Mouse (Mus musculus) forebrain, embryonic 12.5 days (tissue): Measurements from ENCODE around the gene Clpx. TPM values are rescaled to one million over a fixed set of nuclear protein-coding genes. Genes with fewer than 3 reads are reported as not detected.

Experiments
- ATAC-seq: fragments of 200-750 bp; cut with Nextera tagmentation; 2 replicates; pipeline ENCODE4 v1.8.0; 2017; ENCODE audit warnings: moderate TSS enrichment; ENCODE audit not compliant: low FRiP score
- H3K27ac ChIP-seq: fragments of 300-500 bp; sonication (generic); 2 replicates; pipeline ENCODE4 v1.5.1; 2016; ENCODE audit warnings: mild to moderate bottlenecking
- H3K27me3 ChIP-seq: fragments of 300-500 bp; sonication (generic); 2 replicates; pipeline ENCODE4 v1.6.1; 2016; ENCODE audit warnings: mild to moderate bottlenecking
- H3K36me3 ChIP-seq: fragments of 300-500 bp; sonication (generic); replicated peaks from 2 replicates; pipeline ENCODE4 v1.6.1; 2016; ENCODE audit warnings: mild to moderate bottlenecking
- H3K4me1 ChIP-seq: fragments of 300-500 bp; sonication (generic); 2 replicates; pipeline ENCODE4 v1.6.1; 2016
- H3K4me2 ChIP-seq: fragments of 300-500 bp; sonication (generic); 2 replicates; pipeline ENCODE4 v1.6.1; 2016; ENCODE audit warnings: mild to moderate bottlenecking, moderate library complexity
- H3K4me3 ChIP-seq: fragments of 300-500 bp; sonication (generic); replicated peaks from 2 replicates; pipeline ENCODE4 v1.5.1; 2016; ENCODE audit warnings: mild to moderate bottlenecking
- H3K9ac ChIP-seq: fragments of 300-500 bp; sonication (generic); 2 replicates; pipeline ENCODE4 v1.6.1; 2016; ENCODE audit warnings: mild to moderate bottlenecking
- H3K9me3 ChIP-seq: fragments of 300-500 bp; sonication (generic); 2 replicates; pipeline ENCODE4 v1.6.1; 2016
- WGBS: fragments of 180-500 bp; shearing (Covaris S2); methylation state at CpG from one replicate; pipeline ENCODE4 v1.1.7; 2016; 5-methylcytosine and 5-hydroxymethylcytosine counted together
- polyA plus RNA-seq: library from polyadenylated mRNA; unstranded; fragments of >200 nt; fragmentation: Nextera tagmentation; extraction: Ambion mirVana; gene quantifications from 2 replicates; pipeline ENCODE4 v1.2.1, GENCODE M21; 2016

Clpx gene
- polyA plus RNA-seq, 1 experiment from 2014 or later = 52.8 TPM

GRCm38 (mm10) chr9:65293580-65293972, 484 bp upstream of the Clpx start:
- Histone ChIP-seq H3K9me3 (no peaks in the 10 kb centered on the region), H3K9ac (peak overlapping the region; percentile 94), H3K36me3 (peaks cover 12% of the 10 kb centered on the region), H3K4me3 (peak overlapping the region; percentile 94), H3K27ac (peak overlapping the region; percentile 57; the same call in 1 of the 2 replicates), H3K27me3 (no peaks in the 10 kb centered on the region), H3K4me2 (peak overlapping the region; percentile 75), H3K4me1 (peaks cover 21% of the 10 kb centered on the region)
- 2% methylated on average over 9 of the region's 9 CpGs for WGBS
- peak; percentile 42; the same call in 1 of the 2 replicates for ATAC-seq

- peaks cover 21% of the 10 kb centered on the region for H3K4me1 ChIP-seq
- peak overlapping the region; percentile 75 for H3K4me2 ChIP-seq
- H3K27me3 ChIP-seq = no peaks in the 10 kb centered on the region
- peak; percentile 24; the same call in 1 of the 2 replicates for ATAC-seq
- peak overlapping the region; percentile 81; the same call in 1 of the 2 replicates for H3K27ac ChIP-seq
- peaks cover 15% of the 10 kb centered on the region for H3K36me3 ChIP-seq
- WGBS = 3% methylated on average over 28 of the region's 28 CpGs
- H3K9ac ChIP-seq = peak overlapping the region; percentile 94
- no peaks in the 10 kb centered on the region for H3K9me3 ChIP-seq
- H3K4me3 ChIP-seq = peak overlapping the region; percentile 94
Observed at GRCm38 (mm10) chr9:65294716-65295378, 787 bp downstream of the Clpx start.

GRCm38 (mm10) chr9:65297056-65297455, 3.0 kb downstream of the Clpx start:
- Histone ChIP-seq H3K4me1 (peaks cover 21% of the 10 kb centered on the region), H3K36me3 (peaks cover 31% of the 10 kb centered on the region), H3K4me3 (no peak overlapping the region), H3K9me3 (no peaks in the 10 kb centered on the region), H3K27me3 (no peaks in the 10 kb centered on the region), H3K27ac (no peak overlapping the region), H3K9ac (no peak overlapping the region), H3K4me2 (no peak overlapping the region)
- 96% methylated on average over 2 of the region's 2 CpGs for WGBS
- ATAC-seq = no peak

- peaks cover 13% of the 10 kb centered on the region for H3K4me1 ChIP-seq
- H3K4me3 ChIP-seq = no peak overlapping the region
- ATAC-seq = no peak
- H3K27me3 ChIP-seq = no peaks in the 10 kb centered on the region
- H3K36me3 ChIP-seq = peaks cover 48% of the 10 kb centered on the region
- H3K27ac ChIP-seq = no peak overlapping the region
- no peaks in the 10 kb centered on the region for H3K9me3 ChIP-seq
- 91% methylated on average over 3 of the region's 3 CpGs for WGBS
- H3K9ac ChIP-seq = no peak overlapping the region
- no peak overlapping the region for H3K4me2 ChIP-seq
Observed at GRCm38 (mm10) chr9:65298761-65299160, 4.7 kb downstream of the Clpx start.

GRCm38 (mm10) chr9:65299650-65300049, 5.6 kb downstream of the Clpx start:
- Histone ChIP-seq H3K27me3 (no peaks in the 10 kb centered on the region), H3K4me3 (no peak overlapping the region), H3K4me2 (no peak overlapping the region), H3K9me3 (no peaks in the 10 kb centered on the region), H3K9ac (no peak overlapping the region), H3K36me3 (peaks cover 50% of the 10 kb centered on the region), H3K4me1 (peaks cover 13% of the 10 kb centered on the region), H3K27ac (no peak overlapping the region)
- ATAC-seq = no peak
- WGBS = 96% methylated on average over 7 of the region's 7 CpGs

GRCm38 (mm10) chr9:65302327-65302983, 8.4 kb downstream of the Clpx start:
- no peaks in the 10 kb centered on the region for H3K27me3 ChIP-seq
- no peaks in the 10 kb centered on the region for H3K9me3 ChIP-seq
- H3K4me2 ChIP-seq = no peak overlapping the region
- no peak overlapping the region for H3K4me3 ChIP-seq
- no peak overlapping the region for H3K9ac ChIP-seq
- H3K36me3 ChIP-seq = peaks cover 55% of the 10 kb centered on the region
- ATAC-seq = no peak
- no peaks in the 10 kb centered on the region for H3K4me1 ChIP-seq
- no peak overlapping the region for H3K27ac ChIP-seq
- WGBS = 94% methylated on average over 4 of the region's 4 CpGs

- H3K4me1 ChIP-seq = no peaks in the 10 kb centered on the region
- ATAC-seq = no peak
- 97% methylated on average over 4 of the region's 4 CpGs for WGBS
- H3K9me3 ChIP-seq = no peaks in the 10 kb centered on the region
- no peak overlapping the region for H3K4me2 ChIP-seq
- H3K9ac ChIP-seq = no peak overlapping the region
- H3K36me3 ChIP-seq = peaks cover 58% of the 10 kb centered on the region
- H3K27me3 ChIP-seq = no peaks in the 10 kb centered on the region
- no peak overlapping the region for H3K4me3 ChIP-seq
- H3K27ac ChIP-seq = no peak overlapping the region
Observed at GRCm38 (mm10) chr9:65303586-65303985, 9.5 kb downstream of the Clpx start.

GRCm38 (mm10) chr9:65304300-65304699, 10.2 kb downstream of the Clpx start:
- H3K4me2 ChIP-seq = no peak overlapping the region
- no peak for ATAC-seq
- H3K4me3 ChIP-seq = no peak overlapping the region
- no peaks in the 10 kb centered on the region for H3K27me3 ChIP-seq
- H3K4me1 ChIP-seq = no peaks in the 10 kb centered on the region
- H3K9ac ChIP-seq = no peak overlapping the region
- H3K36me3 ChIP-seq = peaks cover 64% of the 10 kb centered on the region
- no peak overlapping the region for H3K27ac ChIP-seq
- 82% methylated on average over 4 of the region's 4 CpGs for WGBS
- H3K9me3 ChIP-seq = no peaks in the 10 kb centered on the region

GRCm38 (mm10) chr9:65306672-65307071, 12.6 kb downstream of the Clpx start:
- Histone ChIP-seq H3K9ac (no peak overlapping the region), H3K4me3 (no peak overlapping the region), H3K27me3 (no peaks in the 10 kb centered on the region), H3K4me1 (no peaks in the 10 kb centered on the region), H3K9me3 (no peaks in the 10 kb centered on the region), H3K27ac (no peak overlapping the region), H3K36me3 (peaks cover 57% of the 10 kb centered on the region), H3K4me2 (no peak overlapping the region)
- 98% methylated on average over 2 of the region's 2 CpGs for WGBS
- no peak for ATAC-seq

GRCm38 (mm10) chr9:65308011-65308410, 14.0 kb downstream of the Clpx start:
- WGBS = 97% methylated on average over 1 of the region's 1 CpGs
- peaks cover 54% of the 10 kb centered on the region for H3K36me3 ChIP-seq

GRCm38 (mm10) chr9:65312669-65313357, 18.8 kb downstream of the Clpx start:
- Histone ChIP-seq H3K27ac (no peak overlapping the region), H3K4me2 (no peak overlapping the region), H3K36me3 (peaks cover 56% of the 10 kb centered on the region), H3K4me3 (no peak overlapping the region), H3K9ac (no peak overlapping the region), H3K9me3 (no peaks in the 10 kb centered on the region), H3K4me1 (no peaks in the 10 kb centered on the region), H3K27me3 (no peaks in the 10 kb centered on the region)
- 90% methylated on average over 4 of the region's 4 CpGs for WGBS
- no peak for ATAC-seq

More at GRCm38 (mm10) chr9:65308011-65308410, 14.0 kb downstream of the Clpx start:
- Histone ChIP-seq H3K4me3 (no peak overlapping the region), H3K27me3 (no peaks in the 10 kb centered on the region), H3K9ac (no peak overlapping the region), H3K27ac (no peak overlapping the region), H3K4me2 (no peak overlapping the region), H3K9me3 (no peaks in the 10 kb centered on the region), H3K4me1 (no peaks in the 10 kb centered on the region)
- ATAC-seq = no peak

GRCm38 (mm10) chr9:65313846-65314245, 19.8 kb downstream of the Clpx start:
- Histone ChIP-seq H3K9ac (no peak overlapping the region), H3K4me2 (no peak overlapping the region), H3K4me3 (no peak overlapping the region), H3K9me3 (no peaks in the 10 kb centered on the region), H3K27ac (no peak overlapping the region), H3K4me1 (no peaks in the 10 kb centered on the region), H3K36me3 (peaks cover 55% of the 10 kb centered on the region), H3K27me3 (no peaks in the 10 kb centered on the region)
- WGBS = 97% methylated on average over 1 of the region's 1 CpGs
- no peak for ATAC-seq
